Mouse (Mus musculus) spleen, adult 2 months (tissue): ENCODE results near the gene Mapk12. TPM values are rescaled to one million over a fixed set of nuclear protein-coding genes. Genes with fewer than 3 reads are reported as not detected.
A peak's percentile ranks its signal among the peaks of the same experiment; 100 is the strongest.

Experiments used
- DNase-seq, 2 experiments: peaks; one replicate each; pipeline versions ENCODE4 v3.0.0 to v3.0.0-alpha.2; 2012 to 2021; ENCODE audit warnings: low spot score in 2 of 2, low read depth in 1 of 2
- H3K27ac ChIP-seq: fragments of 200-500 bp; 2 replicates; pipeline ENCODE4 v1.5.1; 2012; ENCODE audit warnings: low read length, inconsistent platforms; ENCODE audit not compliant: insufficient read depth
- H3K27me3 ChIP-seq: fragments of 200-500 bp; 2 replicates; pipeline ENCODE4 v1.6.1; 2012; ENCODE audit warnings: mild to moderate bottlenecking, moderate library complexity, low read length, inconsistent platforms; ENCODE audit not compliant: control insufficient read depth, insufficient read depth
- H3K36me3 ChIP-seq: fragments of 200-500 bp; 2 replicates; pipeline ENCODE4 v1.6.1; 2012; ENCODE audit warnings: mild to moderate bottlenecking, low read length, inconsistent platforms; ENCODE audit not compliant: control insufficient read depth, insufficient read depth
- H3K4me1 ChIP-seq: fragments of 200-500 bp; 2 replicates; pipeline ENCODE4 v1.6.1; 2011; ENCODE audit warnings: inconsistent platforms; ENCODE audit not compliant: control insufficient read depth, insufficient read depth, insufficient read length
- H3K4me3 ChIP-seq: fragments of 200-500 bp; 2 replicates; pipeline ENCODE4 v1.5.1; 2011; ENCODE audit warnings: mild to moderate bottlenecking, inconsistent platforms; ENCODE audit not compliant: insufficient read depth, insufficient read length; ENCODE audit errors: extremely low read depth
- CTCF ChIP-seq: fragments of 200-500 bp; IDR thresholded peaks from 2 replicates; pipeline ENCODE4 v1.5.1; 2011; ENCODE audit warnings: mild to moderate bottlenecking, inconsistent platforms; ENCODE audit not compliant: insufficient read depth, insufficient read length, insufficient replicate concordance; ENCODE audit errors: extremely low read depth
- POLR2A ChIP-seq: fragments of 200-500 bp; IDR thresholded peaks from 2 replicates; pipeline ENCODE4 v1.6.1; 2011; ENCODE audit warnings: low read depth, low read length, inconsistent platforms
- WGBS: fragments of 180-500 bp; shearing (Covaris S2); methylation state at CpG from one replicate; pipeline ENCODE4 v1.1.7; 2018; 5-methylcytosine and 5-hydroxymethylcytosine counted together
- polyA plus RNA-seq: library from polyadenylated mRNA; depleted of rRNA; stranded (reverse); fragments of >200 nt; gene quantifications from 2 replicates; pipeline ENCODE4 v1.2.3, GENCODE M21; 2012

Gene Mapk12
- polyA plus RNA-seq, 1 experiment, result 3.9 TPM

GRCm38 (mm10) chr15:89152312-89152711, 11.8 kb upstream of the Mapk12 start:
- no peak overlapping the region for H3K27ac ChIP-seq
- no peaks in the 10 kb centered on the region for H3K36me3 ChIP-seq
- H3K4me1 ChIP-seq, result peaks cover 16% of the 10 kb centered on the region; the same call in 1 of the 2 replicates
- no peak for TF ChIP-seq POLR2A
- TF ChIP-seq CTCF, result no peak
- no peaks in the 10 kb centered on the region for H3K27me3 ChIP-seq
- DNase-seq, result no peak
- H3K4me3 ChIP-seq, result no peak overlapping the region

- peak overlapping the region; percentile 36; the same call in 1 of the 2 replicates for H3K27ac ChIP-seq
- peak in 1 of 2 experiments; percentile 55 for DNase-seq
- TF ChIP-seq CTCF (no peak), POLR2A (no peak)
- H3K36me3 ChIP-seq, result no peaks in the 10 kb centered on the region
- peaks cover 30% of the 10 kb centered on the region; the same call in 1 of the 2 replicates for H3K4me1 ChIP-seq
- no peak overlapping the region; the same call in 1 of the 2 replicates for H3K4me3 ChIP-seq
- H3K27me3 ChIP-seq, result no peaks in the 10 kb centered on the region
- 12% methylated on average over 13 of the region's 13 CpGs for WGBS
Observed at GRCm38 (mm10) chr15:89150041-89150390, 9.5 kb upstream of the Mapk12 start.

GRCm38 (mm10) chr15:89149271-89150040, 9.0 kb upstream of the Mapk12 start, which contains the start of gene Mapk11:
Gene Mapk11, minus strand, starts transcription at chr15:89149628.
- TF ChIP-seq CTCF (no peak), POLR2A (no peak)
- WGBS, result 1% methylated on average over 61 of the region's 61 CpGs
- peak within 1 kb of the TSS; percentile 78 for H3K27ac ChIP-seq
- H3K27me3 ChIP-seq, result no peaks in the 10 kb centered on the region
- peak; percentile 19 to 62 for DNase-seq
- no peaks in the 10 kb centered on the region for H3K36me3 ChIP-seq
- H3K4me1 ChIP-seq, result peaks cover 33% of the 10 kb centered on the region; the same call in 1 of the 2 replicates
- H3K4me3 ChIP-seq, result peak within 1 kb of the TSS; percentile 82

- TF ChIP-seq CTCF, result no peak
- no peak for TF ChIP-seq POLR2A
- no peak for DNase-seq
- peak overlapping the region; percentile 78 for H3K27ac ChIP-seq
- H3K4me3 ChIP-seq, result peak overlapping the region; percentile 82
- H3K4me1 ChIP-seq, result peaks cover 39% of the 10 kb centered on the region; the same call in 1 of the 2 replicates
- H3K36me3 ChIP-seq, result peaks cover 3% of the 10 kb centered on the region; the same call in 1 of the 2 replicates
- no peaks in the 10 kb centered on the region for H3K27me3 ChIP-seq
- WGBS, result 14% methylated on average over 25 of the region's 25 CpGs
Observed at GRCm38 (mm10) chr15:89148496-89149270, 8.2 kb upstream of the Mapk12 start.

- Histone ChIP-seq H3K27me3 (no peaks in the 10 kb centered on the region), H3K27ac (no peak overlapping the region), H3K36me3 (peaks cover 4% of the 10 kb centered on the region), H3K4me1 (peaks cover 39% of the 10 kb centered on the region; the same call in 1 of the 2 replicates), H3K4me3 (peak overlapping the region; percentile 7; the same call in 1 of the 2 replicates)
- TF ChIP-seq CTCF (no peak), POLR2A (no peak)
- no peak for DNase-seq
- WGBS, result 66% methylated on average over 4 of the region's 4 CpGs
Observed at GRCm38 (mm10) chr15:89147895-89148294, 7.4 kb upstream of the Mapk12 start.

- Histone ChIP-seq H3K27me3 (no peaks in the 10 kb centered on the region), H3K4me3 (no peak overlapping the region), H3K36me3 (peaks cover 4% of the 10 kb centered on the region), H3K4me1 (peaks cover 39% of the 10 kb centered on the region; the same call in 1 of the 2 replicates), H3K27ac (peak overlapping the region; percentile 15)
- TF ChIP-seq POLR2A, result no peak
- no peak for TF ChIP-seq CTCF
- WGBS, result 29% methylated on average over 10 of the region's 10 CpGs
- no peak for DNase-seq
Observed at GRCm38 (mm10) chr15:89147456-89147855, 7.0 kb upstream of the Mapk12 start.

- 5% methylated on average over 16 of the region's 16 CpGs for WGBS
- Histone ChIP-seq H3K36me3 (peaks cover 4% of the 10 kb centered on the region), H3K4me3 (peak overlapping the region; percentile 53), H3K27ac (peak overlapping the region; percentile 62), H3K27me3 (no peaks in the 10 kb centered on the region), H3K4me1 (peaks cover 39% of the 10 kb centered on the region; the same call in 1 of the 2 replicates)
- TF ChIP-seq CTCF (no peak), POLR2A (no peak)
- DNase-seq, result peak; percentile 52 to 86
Observed at GRCm38 (mm10) chr15:89147024-89147423, 6.5 kb upstream of the Mapk12 start.
